Mouse (Mus musculus) ES-Bruce4 (cell line): ENCODE measurements around the gene Trp53i13.

Experiments used
- CTCF ChIP-seq: IDR thresholded peaks from one replicate; pipeline ENCODE4 v1.8.1; 2011; ENCODE audit warnings: low read depth, low read length
- EP300 ChIP-seq: IDR thresholded peaks from 2 replicates; pipeline ENCODE4 v1.6.1; 2011; ENCODE audit warnings: low read depth, low read length; ENCODE audit not compliant: insufficient read depth
- POLR2A ChIP-seq: IDR thresholded peaks from one replicate; pipeline ENCODE4 v1.8.1; 2011; ENCODE audit warnings: low read length; ENCODE audit not compliant: insufficient read depth

DNA sequence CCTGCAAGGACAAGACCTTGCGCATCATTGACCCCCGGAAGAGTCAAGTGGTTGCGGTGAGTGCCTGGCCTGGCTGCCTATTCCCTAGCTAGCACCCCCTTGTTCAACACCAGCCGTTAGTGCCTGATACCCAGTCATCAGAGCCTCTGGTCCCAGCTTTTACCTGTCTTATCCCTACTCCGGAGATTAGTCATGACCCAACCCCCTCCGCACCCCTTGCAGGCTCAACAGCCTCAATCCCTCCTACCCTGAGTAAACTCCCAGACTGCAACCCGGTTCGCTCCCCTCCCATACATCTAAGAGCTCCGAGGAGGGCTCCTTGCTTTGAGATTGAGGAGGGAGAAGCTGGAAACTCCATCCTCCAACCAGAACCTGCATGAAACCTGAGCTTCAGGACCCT lies 49.2 kb downstream of the Trp53i13 start:
- TF ChIP-seq CTCF (no peak), POLR2A (no peak), EP300 (no peak)
